Mouse (Mus musculus): ENCODE results near the gene Wnt1. TPM values are rescaled to one million over a fixed set of nuclear protein-coding genes. Genes with fewer than 3 reads are reported as not detected.

Wnt1 gene
- polyA plus RNA-seq, 1 experiment, result 0.10 TPM

GRCm38 (mm10) chr15:98777005-98777616 is 12.5 kb upstream of the Wnt1 start:
- DNase-seq (ENCODE audit: extremely low spot score in 1 of 2, low spot score in 1 of 2), result no peak

GRCm38 (mm10) chr15:98777762-98778161 is 11.9 kb upstream of the Wnt1 start, which contains the start of gene Wnt10b:
Wnt10b (minus strand) TSS chr15:98778150.
- no peak for DNase-seq (ENCODE audit: extremely low spot score in 1 of 2, low spot score in 1 of 2)

- no peak for DNase-seq (ENCODE audit: extremely low spot score in 1 of 2, low spot score in 1 of 2)
Observed at GRCm38 (mm10) chr15:98778191-98778770, 11.4 kb upstream of the Wnt1 start.

- no peak for DNase-seq (ENCODE audit: extremely low spot score in 1 of 2, low spot score in 1 of 2)
Observed at GRCm38 (mm10) chr15:98778806-98779205, 10.9 kb upstream of the Wnt1 start.

- DNase-seq (ENCODE audit: extremely low spot score in 1 of 2, low spot score in 1 of 2), result no peak
Observed at GRCm38 (mm10) chr15:98780075-98780474, 9.6 kb upstream of the Wnt1 start.

- DNase-seq (ENCODE audit: extremely low spot score in 1 of 2, low spot score in 1 of 2), result no peak
Observed at GRCm38 (mm10) chr15:98780573-98780972, 9.1 kb upstream of the Wnt1 start.

GRCm38 (mm10) chr15:98781166-98781565 is 8.5 kb upstream of the Wnt1 start:
- no peak for DNase-seq (ENCODE audit: extremely low spot score in 1 of 2, low spot score in 1 of 2)

GRCm38 (mm10) chr15:98785744-98786143 is 3.9 kb upstream of the Wnt1 start:
- DNase-seq (ENCODE audit: extremely low spot score in 1 of 2, low spot score in 1 of 2), result no peak

GRCm38 (mm10) chr15:98787930-98788329 is 1.7 kb upstream of the Wnt1 start:
- DNase-seq (ENCODE audit: extremely low spot score in 1 of 2, low spot score in 1 of 2), result peak in 1 of 2 experiments; percentile 49

- DNase-seq (ENCODE audit: extremely low spot score in 1 of 2, low spot score in 1 of 2), result no peak
Observed at GRCm38 (mm10) chr15:98788972-98789660, 541 bp upstream of the Wnt1 start.

GRCm38 (mm10) chr15:98790761-98791160 is 1.1 kb downstream of the Wnt1 start:
- DNase-seq (ENCODE audit: extremely low spot score in 1 of 2, low spot score in 1 of 2), result no peak

- DNase-seq (ENCODE audit: extremely low spot score in 1 of 2, low spot score in 1 of 2), result no peak
Observed at GRCm38 (mm10) chr15:98791221-98791620, 1.6 kb downstream of the Wnt1 start.

GRCm38 (mm10) chr15:98791771-98792170 is 2.1 kb downstream of the Wnt1 start:
- no peak for DNase-seq (ENCODE audit: extremely low spot score in 1 of 2, low spot score in 1 of 2)

GRCm38 (mm10) chr15:98792233-98793020 is 2.8 kb downstream of the Wnt1 start:
- peak in 1 of 2 experiments; percentile 71 for DNase-seq (ENCODE audit: extremely low spot score in 1 of 2, low spot score in 1 of 2)

- DNase-seq (ENCODE audit: extremely low spot score in 1 of 2, low spot score in 1 of 2), result peak in 1 of 2 experiments; percentile 31
Observed at GRCm38 (mm10) chr15:98793141-98793698, 3.6 kb downstream of the Wnt1 start.

- peak in 1 of 2 experiments; percentile 41 for DNase-seq (ENCODE audit: extremely low spot score in 1 of 2, low spot score in 1 of 2)
Observed at GRCm38 (mm10) chr15:98796803-98797595, 7.3 kb downstream of the Wnt1 start.

GRCm38 (mm10) chr15:98797835-98798492 is 8.3 kb downstream of the Wnt1 start:
- no peak for DNase-seq (ENCODE audit: extremely low spot score in 1 of 2, low spot score in 1 of 2)

- DNase-seq (ENCODE audit: extremely low spot score in 1 of 2, low spot score in 1 of 2), result no peak
Observed at GRCm38 (mm10) chr15:98798903-98799302, 9.2 kb downstream of the Wnt1 start.

GRCm38 (mm10) chr15:98799396-98799795 is 9.7 kb downstream of the Wnt1 start:
- DNase-seq (ENCODE audit: extremely low spot score in 1 of 2, low spot score in 1 of 2), result peak in 1 of 2 experiments; percentile 92
